Comparison of ENCODE assay signal across 14 mouse cellular contexts in the genomic region with DNA sequence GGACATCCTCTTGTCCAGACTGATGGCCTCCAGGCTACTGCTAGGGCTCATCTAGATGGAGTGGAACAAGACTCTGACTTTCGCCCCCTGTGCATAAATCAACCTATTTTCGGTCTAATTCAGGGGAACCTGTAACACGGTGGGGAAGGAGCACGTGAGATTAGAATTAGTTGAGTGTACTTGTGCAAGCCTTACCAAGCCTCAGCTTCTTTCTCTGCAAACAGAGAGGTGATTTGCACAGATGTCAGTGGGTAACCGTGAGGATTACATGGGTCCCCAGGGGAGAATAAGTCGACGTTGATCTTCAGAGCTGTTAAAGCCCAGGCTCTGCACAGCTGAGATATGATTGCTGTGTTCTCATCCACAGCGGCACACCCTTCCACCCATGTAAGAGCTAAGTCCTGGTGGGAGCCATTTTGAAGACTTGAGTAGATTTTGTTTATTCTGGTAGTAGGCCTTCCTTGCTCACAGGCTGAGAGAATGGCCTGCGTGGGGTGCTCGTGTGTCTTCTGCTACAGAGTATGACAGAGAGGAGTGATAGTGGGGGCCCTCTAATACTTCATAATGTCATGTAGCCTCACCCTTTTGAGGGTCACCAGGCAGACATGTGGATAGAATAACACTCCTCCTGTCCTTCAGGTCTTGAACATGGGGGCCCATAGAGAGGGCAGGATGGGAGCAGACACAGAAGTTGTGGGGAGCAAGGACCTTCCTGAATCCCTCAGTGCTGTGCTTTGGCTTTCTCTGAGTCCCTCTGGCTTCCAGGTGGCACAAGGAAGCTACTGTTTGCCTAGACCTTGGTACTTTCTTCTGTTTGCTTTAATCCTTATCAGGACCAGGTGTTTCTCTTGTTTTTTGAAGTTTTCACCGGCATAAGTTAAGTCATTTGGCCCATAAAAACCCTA.
"Had no signal": no experiment of that assay in that cellular context is flagged by ENCODE, and none has a peak within 500 bp of the region (broad histone marks: within the 10 kb centered on the region; RNA-seq: fewer than 3 reads in every experiment).

No protein-coding gene starts in this region.

- DNase-seq: kidney, adult 8-10 months; kidney, postnatal 25 days; layer of hippocampus, adult 9-11 months; layer of hippocampus, postnatal 36 days; lung, postnatal 10 days; retina, postnatal 1 day; right cerebral cortex, postnatal 4 days; thymus, postnatal 36 days had no signal

- H3K9ac ChIP-seq: limb, embryonic 12.5 days; midbrain, embryonic 12.5 days; neural tube, embryonic 13.5 days had no signal

- H3K9me3 ChIP-seq: limb, embryonic 12.5 days had no signal

- H3K36me3 ChIP-seq: limb, embryonic 12.5 days; midbrain, embryonic 12.5 days; neural tube, embryonic 13.5 days had no signal

- H3K4me1 ChIP-seq: limb, embryonic 12.5 days; midbrain, embryonic 12.5 days; neural tube, embryonic 13.5 days had no signal

- H3K4me2 ChIP-seq: limb, embryonic 12.5 days; midbrain, embryonic 12.5 days; neural tube, embryonic 13.5 days had no signal

- H3K27ac ChIP-seq: limb, embryonic 12.5 days; macrophage; midbrain, embryonic 12.5 days; neural tube, embryonic 13.5 days had no signal

- H3K27me3 ChIP-seq: limb, embryonic 12.5 days; midbrain, embryonic 12.5 days; neural tube, embryonic 13.5 days had no signal

- ATAC-seq: inflammation-experienced regulatory T-cells, adult 6 months; midbrain, embryonic 16.5 days had no signal

- H3K4me3 ChIP-seq: limb, embryonic 12.5 days; midbrain, embryonic 12.5 days; neural tube, embryonic 13.5 days had no signal
